Mouse (Mus musculus) gastrocnemius, postnatal 10 days (tissue): Measurements from ENCODE around the gene Zfc3h1. TPM values are rescaled to one million over a fixed set of nuclear protein-coding genes. Genes with fewer than 3 reads are reported as not detected.

Experiments used
- DNase-seq: peaks from one replicate; pipeline ENCODE4 v3.0.0; 2021; ENCODE audit warnings: mixed read lengths
- total RNA-seq, 2 experiments: library from RNA; stranded (reverse); gene quantifications; 2 replicates each; pipeline ENCODE4 v1.2.3; 2021

Zfc3h1 gene
- total RNA-seq, 2 experiments from 2014 or later: 13.7 to 20.2 TPM

- no peak for DNase-seq
Observed at GRCm38 (mm10) chr10:115383644-115384220, 1.0 kb upstream of the Zfc3h1 start.

GRCm38 (mm10) chr10:115385018-115386002, 551 bp downstream of the Zfc3h1 start:
- peak; percentile 65 for DNase-seq

- DNase-seq: no peak
Observed at GRCm38 (mm10) chr10:115387891-115388290, 3.1 kb downstream of the Zfc3h1 start.

- no peak for DNase-seq
Observed at GRCm38 (mm10) chr10:115391076-115391475, 6.3 kb downstream of the Zfc3h1 start.

- DNase-seq: no peak
Observed at GRCm38 (mm10) chr10:115391896-115392295, 7.1 kb downstream of the Zfc3h1 start.

- DNase-seq: peak; percentile 58
Observed at GRCm38 (mm10) chr10:115406393-115406792, 21.6 kb downstream of the Zfc3h1 start.

GRCm38 (mm10) chr10:115413496-115413895, 28.7 kb downstream of the Zfc3h1 start:
- no peak for DNase-seq

- no peak for DNase-seq
Observed at GRCm38 (mm10) chr10:115414056-115414455, 29.3 kb downstream of the Zfc3h1 start.

- no peak for DNase-seq
Observed at GRCm38 (mm10) chr10:115421976-115422375, 37.2 kb downstream of the Zfc3h1 start.

GRCm38 (mm10) chr10:115425351-115425750, 40.6 kb downstream of the Zfc3h1 start:
- no peak for DNase-seq

- DNase-seq: no peak
Observed at GRCm38 (mm10) chr10:115437286-115437685, 52.5 kb downstream of the Zfc3h1 start.

- no peak for DNase-seq
Observed at GRCm38 (mm10) chr10:115448614-115449013, 63.9 kb downstream of the Zfc3h1 start.

GRCm38 (mm10) chr10:115457368-115458021, 72.7 kb downstream of the Zfc3h1 start:
- DNase-seq: no peak

- no peak for DNase-seq
Observed at GRCm38 (mm10) chr10:115462646-115463045, 77.9 kb downstream of the Zfc3h1 start.

GRCm38 (mm10) chr10:115465072-115465471, 80.3 kb downstream of the Zfc3h1 start:
- DNase-seq: no peak

- DNase-seq: no peak
Observed at GRCm38 (mm10) chr10:115465778-115466177, 81.0 kb downstream of the Zfc3h1 start.

GRCm38 (mm10) chr10:115467985-115468384, 83.2 kb downstream of the Zfc3h1 start:
- no peak for DNase-seq

- DNase-seq: no peak
Observed at GRCm38 (mm10) chr10:115468632-115469031, 83.9 kb downstream of the Zfc3h1 start.

- no peak for DNase-seq
Observed at GRCm38 (mm10) chr10:115469040-115469439, 84.3 kb downstream of the Zfc3h1 start.

GRCm38 (mm10) chr10:115470621-115471334, 86.0 kb downstream of the Zfc3h1 start:
- no peak for DNase-seq

GRCm38 (mm10) chr10:115473213-115473961, 88.6 kb downstream of the Zfc3h1 start:
- DNase-seq: no peak
